Mouse (Mus musculus) midbrain, postnatal 0 days (tissue): Measurements from ENCODE around the gene Kcnn1. TPM values are rescaled to one million over a fixed set of nuclear protein-coding genes. Genes with fewer than 3 reads are reported as not detected.
A peak's percentile ranks its signal among the peaks of the same experiment; 100 is the strongest.

Experiments
- ATAC-seq: fragments of 200-750 bp; cut with Nextera tagmentation; 2 replicates; pipeline ENCODE4 v1.8.0; 2017; ENCODE audit warnings: moderate number of reproducible peaks, mild to moderate bottlenecking, moderate TSS enrichment, moderate library complexity; ENCODE audit not compliant: low FRiP score
- DNase-seq: peaks from one replicate; pipeline ENCODE4 v3.0.0-alpha.2; 2015; ENCODE audit warnings: low spot score
- H3K27ac ChIP-seq: fragments of 300-500 bp; sonication (generic); 2 replicates; pipeline ENCODE4 v1.5.1; 2014; ENCODE audit warnings: low read depth, mild to moderate bottlenecking, low read length, mixed read lengths
- H3K27me3 ChIP-seq: fragments of 300-500 bp; sonication (generic); 2 replicates; pipeline ENCODE4 v1.6.1; 2014; ENCODE audit warnings: low read length, control low read depth, mixed read lengths; ENCODE audit not compliant: insufficient read depth
- H3K36me3 ChIP-seq: fragments of 300-500 bp; sonication (generic); 2 replicates; pipeline ENCODE4 v1.6.1; 2014; ENCODE audit warnings: low read length, control low read depth, mixed read lengths; ENCODE audit not compliant: insufficient read depth
- H3K4me1 ChIP-seq: fragments of 300-500 bp; sonication (generic); 2 replicates; pipeline ENCODE4 v1.6.1; 2014; ENCODE audit warnings: mild to moderate bottlenecking, control low read depth, antibody characterized with exemption, low read length, mixed read lengths; ENCODE audit not compliant: insufficient read depth
- H3K4me2 ChIP-seq: fragments of 300-500 bp; sonication (generic); 2 replicates; pipeline ENCODE4 v1.6.1; 2014; ENCODE audit warnings: low read depth, mild to moderate bottlenecking, low read length, mixed read lengths; ENCODE audit not compliant: poor library complexity, severe bottlenecking
- H3K4me3 ChIP-seq: fragments of 300-500 bp; sonication (generic); 2 replicates; pipeline ENCODE4 v1.5.1; 2014; ENCODE audit warnings: low read depth, mild to moderate bottlenecking, low read length, moderate library complexity
- H3K9ac ChIP-seq: fragments of 300-500 bp; sonication (generic); replicated peaks from 2 replicates; pipeline ENCODE4 v1.6.1; 2014; ENCODE audit warnings: mild to moderate bottlenecking, low read length, moderate library complexity, mixed read lengths; ENCODE audit not compliant: poor library complexity, severe bottlenecking
- H3K9me3 ChIP-seq: fragments of 300-500 bp; sonication (generic); 2 replicates; pipeline ENCODE4 v1.6.1; 2016; ENCODE audit warnings: low read length, control low read depth
- CTCF ChIP-seq: IDR thresholded peaks from 2 replicates; pipeline ENCODE4 v1.5.1; 2016; ENCODE audit warnings: antibody characterized with exemption, mild to moderate bottlenecking
- WGBS: fragments of 180-500 bp; shearing (Covaris S2); extraction: QIAGEN DNeasy Blood & Tissue Kit; methylation state at CpG from one replicate; pipeline ENCODE4 v1.1.7; 2014; 5-methylcytosine and 5-hydroxymethylcytosine counted together
- polyA plus RNA-seq: library from polyadenylated mRNA; unstranded; fragments of >200 nt; fragmentation: Nextera tagmentation; extraction: Ambion mirVana; gene quantifications from 2 replicates; pipeline ENCODE4 v1.2.1, GENCODE M21; 2015
- total RNA-seq: library from RNA; depleted of rRNA; stranded (reverse); fragments of >200 nt; gene quantifications from 2 replicates; pipeline ENCODE4 v1.2.3, GENCODE M21; 2014

Gene Kcnn1
- total and polyA plus RNA-seq, 2 experiments from 2014 or later, result 10.0 to 32.8 TPM

- no peaks in the 10 kb centered on the region for H3K4me1 ChIP-seq
- DNase-seq (no peak), ATAC-seq (no peak)
- H3K9me3 ChIP-seq, result no peaks in the 10 kb centered on the region
- no peaks in the 10 kb centered on the region for H3K36me3 ChIP-seq
- H3K4me2 ChIP-seq, result peak overlapping the region; percentile 72
- no peak overlapping the region for H3K27ac ChIP-seq
- 0 out of 2 replicates have a peak overlapping the region, but pooled peaks have one; percentile 5 for H3K9ac ChIP-seq
- peak overlapping the region; percentile 42 for H3K4me3 ChIP-seq
- no peak for TF ChIP-seq CTCF
- peaks cover 16% of the 10 kb centered on the region for H3K27me3 ChIP-seq
- 1% methylated on average over 45 of the region's 47 CpGs for WGBS
Measured at GRCm38 (mm10) chr8:70803761-70804480, 59.1 kb downstream of the Kcnn1 start.

GRCm38 (mm10) chr8:70802786-70803510 lies 60.1 kb downstream of the Kcnn1 start:
- Histone ChIP-seq H3K27ac (no peak overlapping the region), H3K4me1 (no peaks in the 10 kb centered on the region; the same call in 1 of the 2 replicates), H3K4me3 (no peak overlapping the region), H3K36me3 (no peaks in the 10 kb centered on the region), H3K9me3 (no peaks in the 10 kb centered on the region), H3K27me3 (peaks cover 19% of the 10 kb centered on the region), H3K9ac (no peak overlapping the region), H3K4me2 (no peak overlapping the region)
- ATAC-seq (no peak), DNase-seq (no peak)
- 74% methylated on average over 11 of the region's 11 CpGs for WGBS
- no peak for TF ChIP-seq CTCF

- no peaks in the 10 kb centered on the region for H3K9me3 ChIP-seq
- ATAC-seq, result no peak
- peaks cover 19% of the 10 kb centered on the region for H3K27me3 ChIP-seq
Measured at GRCm38 (mm10) chr8:70801830-70802229, 61.2 kb downstream of the Kcnn1 start.

DNA sequence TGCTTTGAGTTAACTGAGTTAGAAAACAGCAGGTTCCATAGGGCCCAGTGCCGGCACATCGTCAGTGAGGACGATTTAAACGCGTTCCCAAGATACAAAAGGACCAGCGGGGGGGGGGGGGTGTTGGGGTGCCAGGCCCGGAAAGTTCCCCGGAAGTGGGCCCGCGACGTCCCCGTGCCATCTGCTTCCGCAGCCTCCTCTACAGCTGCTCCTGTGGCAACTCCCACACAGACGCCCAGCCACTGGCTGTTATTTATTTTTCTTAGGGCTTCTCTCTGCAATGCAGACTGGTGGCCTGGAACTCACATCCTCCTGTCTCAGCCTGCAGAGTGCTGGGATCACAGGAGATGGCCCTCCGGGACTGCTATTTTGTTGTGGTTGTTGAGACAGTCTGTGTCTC lies 61.9 kb downstream of the Kcnn1 start:
- DNase-seq, result no peak
- Histone ChIP-seq H3K4me2 (no peak overlapping the region), H3K27ac (no peak overlapping the region), H3K9ac (no peak overlapping the region), H3K36me3 (no peaks in the 10 kb centered on the region), H3K4me1 (peaks cover 3% of the 10 kb centered on the region; the same call in 1 of the 2 replicates), H3K27me3 (peaks cover 19% of the 10 kb centered on the region), H3K9me3 (no peaks in the 10 kb centered on the region), H3K4me3 (no peak overlapping the region)
- no peak for ATAC-seq
- no peak for TF ChIP-seq CTCF
- 34% methylated on average over 15 of the region's 15 CpGs for WGBS

More at GRCm38 (mm10) chr8:70801830-70802229, 61.2 kb downstream of the Kcnn1 start:
- no peaks in the 10 kb centered on the region for H3K36me3 ChIP-seq
- no peak for DNase-seq
- no peak overlapping the region for H3K9ac ChIP-seq
- 83% methylated on average over 1 of the region's 1 CpGs for WGBS
- TF ChIP-seq CTCF, result no peak
- no peak overlapping the region for H3K4me2 ChIP-seq
- H3K27ac ChIP-seq, result no peak overlapping the region
- H3K4me3 ChIP-seq, result no peak overlapping the region
- H3K4me1 ChIP-seq, result no peaks in the 10 kb centered on the region; the same call in 1 of the 2 replicates

- Histone ChIP-seq H3K4me3 (no peak overlapping the region), H3K9me3 (no peaks in the 10 kb centered on the region), H3K36me3 (no peaks in the 10 kb centered on the region), H3K4me1 (peaks cover 3% of the 10 kb centered on the region; the same call in 1 of the 2 replicates), H3K27ac (no peak overlapping the region), H3K27me3 (peaks cover 19% of the 10 kb centered on the region), H3K4me2 (no peak overlapping the region), H3K9ac (no peak overlapping the region)
- no peak for TF ChIP-seq CTCF
- ATAC-seq, result no peak
- no peak for DNase-seq
- 55% methylated on average over 9 of the region's 10 CpGs for WGBS
Measured at GRCm38 (mm10) chr8:70800648-70801047, 62.4 kb downstream of the Kcnn1 start.

DNA sequence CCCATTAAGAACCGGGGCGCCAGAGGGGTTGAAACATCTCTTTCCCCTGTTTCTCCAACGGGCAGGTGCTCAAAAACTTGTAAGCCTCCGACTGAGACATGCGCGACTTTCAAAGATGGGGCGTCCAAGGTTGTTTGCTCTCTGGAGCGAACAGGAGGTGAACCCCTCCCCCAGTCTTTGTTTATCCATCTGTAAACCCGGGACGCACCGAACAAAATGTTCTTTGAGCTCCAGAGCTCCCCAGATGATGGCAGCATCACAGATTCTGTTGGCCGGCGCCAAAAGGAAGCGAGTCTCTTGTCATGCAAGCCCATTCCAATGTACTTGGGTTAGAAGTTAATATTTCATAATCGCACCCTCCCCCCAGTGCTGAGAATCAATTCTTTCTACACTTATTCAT lies 64.8 kb downstream of the Kcnn1 start:
- H3K9ac ChIP-seq, result peak overlapping the region; percentile 64; the same call in 1 of the 2 replicates
- whole genome bisulfite sequencing, result 9% methylated on average over 15 of the region's 15 CpGs
- no peak overlapping the region for H3K27ac ChIP-seq

More for the DNA sequence above, 64.8 kb downstream of the Kcnn1 start:
- peak overlapping the region; percentile 90 for H3K4me2 ChIP-seq
- no peaks in the 10 kb centered on the region for H3K36me3 ChIP-seq
- no peaks in the 10 kb centered on the region for H3K9me3 ChIP-seq
- ATAC-seq, result no peak
- peaks cover 8% of the 10 kb centered on the region for H3K27me3 ChIP-seq
- peak overlapping the region; percentile 54 for H3K4me3 ChIP-seq
- peaks cover 3% of the 10 kb centered on the region for H3K4me1 ChIP-seq
- peak; percentile 34 for TF ChIP-seq CTCF
- DNase-seq, result peak; percentile 46
